Mouse (Mus musculus) embryonic fibroblast, embryonic 13.5 days (primary cell): Measurements from ENCODE around the gene Mms19.

Experiments
- CTCF ChIP-seq: IDR thresholded peaks from 2 replicates; pipeline ENCODE4 v1.5.1; 2011; ENCODE audit warnings: mild to moderate bottlenecking, control low read depth, low read length, moderate library complexity, borderline replicate concordance; ENCODE audit not compliant: insufficient read depth
- POLR2A ChIP-seq: IDR thresholded peaks from 2 replicates; pipeline ENCODE4 v1.6.1; 2011; ENCODE audit warnings: low read depth, mild to moderate bottlenecking, control low read depth, low read length, moderate library complexity

DNA sequence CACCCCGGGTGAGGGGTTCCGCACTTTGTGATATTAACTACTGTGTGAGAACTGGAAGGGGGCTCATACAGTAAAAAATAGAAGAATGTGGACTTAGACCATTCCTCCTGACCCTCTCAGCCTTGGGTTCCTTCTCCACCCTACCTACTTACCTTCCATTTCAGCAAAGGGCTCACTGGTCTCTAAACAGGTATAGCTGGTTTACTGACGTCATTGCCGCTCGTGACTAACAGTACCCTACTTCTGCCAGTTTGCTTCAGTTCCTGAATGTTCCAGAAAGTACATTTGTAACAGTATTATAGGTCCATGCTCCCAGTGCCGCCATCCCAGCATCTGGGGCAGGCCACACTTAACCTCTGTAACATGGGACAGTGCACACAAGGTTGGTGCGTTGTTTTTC, 13.1 kb upstream of the Mms19 start:
- no peak for TF ChIP-seq CTCF
- no peak for TF ChIP-seq POLR2A
